ENCODE assay signal across 20 mouse cellular contexts in genomic region chrX:166216720-166217119, GRCm38 (mm10). TPM values are rescaled to one million over a fixed set of nuclear protein-coding genes. Genes with fewer than 3 reads are reported as not detected.
DNase-seq lines count a peak whose midpoint lies in the region; ATAC-seq and TF ChIP-seq lines count a peak whose summit lies in the region.
"Had no signal": no experiment of that assay in that cellular context is flagged by ENCODE, and none has a peak within 500 bp of the region (broad histone marks: within the 10 kb centered on the region; RNA-seq: fewer than 3 reads in every experiment).

No protein-coding gene starts in this region.

- TF ChIP-seq EP300 in MEL (IDR thresholded peaks at IDR 0.05; ENCODE audit: low read depth in 1 of 2, low read length in 2 of 2), result no peak

- H3K36me3 ChIP-seq in forebrain, postnatal 0 days (ENCODE audit: insufficient read depth), result no peaks in the 10 kb centered on the region
- no peaks in the 10 kb centered on the region for H3K36me3 ChIP-seq in forebrain, embryonic 11.5 days (ENCODE audit: control insufficient read depth, insufficient read depth, low read length)
- no peaks in the 10 kb centered on the region for H3K36me3 ChIP-seq in MEL (ENCODE audit: control insufficient read depth in 1 of 2, insufficient read depth in 2 of 2, low read length in 2 of 2)
- H3K36me3 ChIP-seq: forebrain, embryonic 10.5 days; hindbrain, embryonic 12.5 days; limb, embryonic 15.5 days had no signal

- no peak for TF ChIP-seq RAD21 in MEL (IDR thresholded peaks at IDR 0.05; ENCODE audit: low read depth, low read length)

- peak; percentile 27; the same call in 1 of the 2 replicates for ATAC-seq in forebrain, postnatal 0 days
- ATAC-seq in forebrain, embryonic 11.5 days (replicated peaks; ENCODE audit: low FRiP score), result no peak
- no peak for ATAC-seq in inflammation-experienced regulatory T-cells, adult 6 months

- H3K9ac ChIP-seq in forebrain, postnatal 0 days, result no peak overlapping the region
- H3K9ac ChIP-seq in forebrain, embryonic 11.5 days (ENCODE audit: low read length), result no peak overlapping the region
- no peak overlapping the region for H3K9ac ChIP-seq in MEL (ENCODE audit: control insufficient read depth, low read depth, low read length, poor library complexity, severe bottlenecking)
- H3K9ac ChIP-seq: hindbrain, embryonic 12.5 days; limb, embryonic 15.5 days had no signal

- no peaks in the 10 kb centered on the region for H3K27me3 ChIP-seq in forebrain, postnatal 0 days (ENCODE audit: insufficient read depth, low read length)
- H3K27me3 ChIP-seq in forebrain, embryonic 11.5 days (ENCODE audit: control insufficient read depth, insufficient read depth, low read length), result peaks cover 2% of the 10 kb centered on the region; the same call in 1 of the 2 replicates
- H3K27me3 ChIP-seq in MEL (ENCODE audit: control insufficient read depth in 1 of 2, insufficient read depth in 2 of 2, low read length in 2 of 2), result no peaks in the 10 kb centered on the region

- WGBS in forebrain, postnatal 0 days, result 80% methylated on average over 8 of the region's 8 CpGs
- 85% methylated on average over 8 of the region's 8 CpGs for WGBS in forebrain, embryonic 11.5 days

- no peak overlapping the region for H3K27ac ChIP-seq in forebrain, postnatal 0 days (ENCODE audit: low read depth, low read length)
- no peak overlapping the region for H3K27ac ChIP-seq in forebrain, embryonic 11.5 days (ENCODE audit: low read depth, low read length)
- no peak overlapping the region for H3K27ac ChIP-seq in MEL (ENCODE audit: control insufficient read depth, low read depth, low read length)
- H3K27ac ChIP-seq: forebrain, embryonic 10.5 days; hindbrain, embryonic 12.5 days; limb, embryonic 15.5 days had no signal

- TF ChIP-seq CTCF in forebrain, postnatal 0 days (IDR thresholded peaks at IDR 0.05; ENCODE audit: low read depth), result no peak
- TF ChIP-seq CTCF in MEL (IDR thresholded peaks at IDR 0.05 in 2 of 3, conservative IDR thresholded peaks at IDR 0.05 in 1 of 3; ENCODE audit: control insufficient read depth in 1 of 3, insufficient read depth in 1 of 3, low read depth in 2 of 3, low read length in 3 of 3, poor library complexity in 1 of 3, severe bottlenecking in 1 of 3), result no peak

- no peak overlapping the region for H3K4me3 ChIP-seq in forebrain, postnatal 0 days (ENCODE audit: low read depth, low read length)
- no peak overlapping the region for H3K4me3 ChIP-seq in forebrain, embryonic 11.5 days (ENCODE audit: low read depth, low read length)
- no peak overlapping the region for H3K4me3 ChIP-seq in MEL (ENCODE audit: control insufficient read depth in 1 of 2, insufficient read depth in 1 of 2, low read depth in 2 of 2, low read length in 2 of 2)
- H3K4me3 ChIP-seq: forebrain, embryonic 10.5 days; hindbrain, embryonic 12.5 days; limb, embryonic 15.5 days had no signal

- H3K9me3 ChIP-seq in forebrain, postnatal 0 days (ENCODE audit: low read length), result no peaks in the 10 kb centered on the region
- H3K9me3 ChIP-seq in forebrain, embryonic 11.5 days (ENCODE audit: control insufficient read depth, low read length), result no peaks in the 10 kb centered on the region
- H3K9me3 ChIP-seq in MEL (replicated peaks; ENCODE audit: insufficient read depth, low read length), result no peaks in the 10 kb centered on the region
- H3K9me3 ChIP-seq: forebrain, embryonic 10.5 days; hindbrain, embryonic 12.5 days; limb, embryonic 15.5 days had no signal

- DNase-seq in forebrain, postnatal 0 days, result no peak
- DNase-seq in forebrain, embryonic 11.5 days (ENCODE audit: low spot score), result no peak
- peak; percentile 10 for DNase-seq in MEL (ENCODE audit: low read depth, low spot score)
- DNase-seq in left cerebral cortex, postnatal 10 days (ENCODE audit: extremely low spot score in 1 of 2, low spot score in 2 of 2), result peak; percentile 36 to 41
- peak; percentile 64 to 84 for DNase-seq in right cerebral cortex, postnatal 10 days (ENCODE audit: low spot score in 2 of 2)
- no peak for DNase-seq in gastrocnemius, adult 18-20 months (ENCODE audit: low spot score)
- no peak for DNase-seq in urinary bladder, adult 18-20 months (ENCODE audit: low spot score in 2 of 2)
- DNase-seq: adrenal gland, postnatal 25 days; cerebellum, adult 18-20 months; cerebellum, postnatal 25 days; heart, postnatal 10 days; kidney, adult 8-10 months; kidney, postnatal 36 days; lung, postnatal 10 days; thymus, postnatal 36 days had no signal

- no peak overlapping the region for H3K4me2 ChIP-seq in forebrain, postnatal 0 days (ENCODE audit: low read depth)
- H3K4me2 ChIP-seq in forebrain, embryonic 11.5 days (ENCODE audit: low read depth, low read length, severe bottlenecking), result no peak overlapping the region
- H3K4me2 ChIP-seq: heart, embryonic 11.5 days; hindbrain, embryonic 12.5 days; limb, embryonic 15.5 days had no signal

- intact Hi-C loops in left cerebral cortex, postnatal 10 days (cut with DNase I), result no loop called here

- H3K79me2 ChIP-seq in MEL (ENCODE audit: control insufficient read depth, insufficient read depth, low read length, poor library complexity), result no peaks in the 10 kb centered on the region

- no peak for TF ChIP-seq POLR2A in MEL (IDR thresholded peaks at IDR 0.05; ENCODE audit: control insufficient read depth in 1 of 2, insufficient read depth in 1 of 2, low read depth in 1 of 2, low read length in 2 of 2, poor library complexity in 1 of 2)

- no peaks in the 10 kb centered on the region for H3K4me1 ChIP-seq in forebrain, postnatal 0 days (ENCODE audit: insufficient read depth)
- no peaks in the 10 kb centered on the region for H3K4me1 ChIP-seq in forebrain, embryonic 11.5 days (replicated peaks; ENCODE audit: control insufficient read depth, insufficient read depth, low read length)
- no peaks in the 10 kb centered on the region; a peak in 1 of 4 replicates for H3K4me1 ChIP-seq in MEL (ENCODE audit: control insufficient read depth in 1 of 2, insufficient read depth in 2 of 2, low read length in 2 of 2)
- H3K4me1 ChIP-seq: forebrain, embryonic 10.5 days; hindbrain, embryonic 12.5 days; limb, embryonic 15.5 days had no signal

TF ChIP-seq in MEL, 35 proteins besides CTCF, POLR2A, EP300 and RAD21:
- TF ChIP-seq E2F4 (IDR thresholded peaks at IDR 0.05; ENCODE audit: borderline replicate concordance, low read depth, low read length) (no peak), MAX (IDR thresholded peaks at IDR 0.05; ENCODE audit: low read length) (peak; percentile 55; the same call in 1 of the 2 replicates), MAFK (IDR thresholded peaks at IDR 0.05; ENCODE audit: borderline replicate concordance, low read depth, low read length) (no peak), HCFC1 (IDR thresholded peaks at IDR 0.05; ENCODE audit: low read depth, low read length) (no peak)

RNA-seq across cellular contexts. Expression of gene Gpm6b, which starts 22.0 kb away (rescaled TPM):
- 431 and 491 TPM in 2 replicates for total RNA-seq in forebrain, postnatal 0 days (2014; rRNA removed)
- polyA plus RNA-seq in forebrain, postnatal 0 days (2015; fragmentation: Nextera tagmentation; extraction: Ambion mirVana), result 290 and 385 TPM in 2 replicates
- 97.7 and 104 TPM in 2 replicates for polyA plus RNA-seq in forebrain, embryonic 11.5 days (2014; fragmentation: Nextera tagmentation; extraction: Ambion mirVana)
- total RNA-seq in MEL (2012; rRNA removed), result 2.9 and 4.9 TPM in 2 replicates
- 10 to 100 TPM in 1 of 2 experiments, not detected in 1; 13.2 TPM for polyA plus RNA-seq in MEL (2012; ENCODE audit: insufficient read depth in 1 of 2, insufficient read length in 2 of 2, low read depth in 1 of 2, low replicate concordance in 2 of 2, missing spikeins in 1 of 2)
- 100 to 1,000 TPM; 752 to 763 TPM for total RNA-seq in left cerebral cortex, postnatal 10 days (2021)
- total RNA-seq in gastrocnemius, adult 18-20 months (2021), result 1 to 10 TPM; 3.5 to 4.2 TPM
- 10 to 100 TPM; 25.8 to 61.6 (median 50.7) TPM for polyA plus RNA-seq in inflammation-experienced regulatory T-cells, adult 6 months (2017; shearing (Covaris generic))

RNA-seq across cellular contexts. Expression of gene Gemin8, which starts 46.5 kb away (rescaled TPM):
- 6.8 and 7.4 TPM in 2 replicates for total RNA-seq in forebrain, postnatal 0 days (2014; rRNA removed)
- 8.0 and 8.5 TPM in 2 replicates for polyA plus RNA-seq in forebrain, postnatal 0 days (2015; fragmentation: Nextera tagmentation; extraction: Ambion mirVana)
- 18.9 and 20.7 TPM in 2 replicates for polyA plus RNA-seq in forebrain, embryonic 11.5 days (2014; fragmentation: Nextera tagmentation; extraction: Ambion mirVana)
- total RNA-seq in MEL (2012; rRNA removed), result 13.2 and 15.1 TPM in 2 replicates
- 10 to 100 TPM in 1 of 2 experiments, not detected in 1; 35.8 TPM for polyA plus RNA-seq in MEL (2012; ENCODE audit: insufficient read depth in 1 of 2, insufficient read length in 2 of 2, low read depth in 1 of 2, low replicate concordance in 2 of 2, missing spikeins in 1 of 2)
- total RNA-seq in left cerebral cortex, postnatal 10 days (2021), result 10 to 100 TPM; 10.1 to 10.8 TPM
- total RNA-seq in gastrocnemius, adult 18-20 months (2021), result 1 to 10 TPM in 1 of 2 experiments, under 1 TPM in 1; 0.97 to 1.3 TPM
- polyA plus RNA-seq in inflammation-experienced regulatory T-cells, adult 6 months (2017; shearing (Covaris generic)), result 10 to 100 TPM; 15.7 to 40.9 (median 25.3) TPM

Comparison
In these comparisons a context has a peak if more than half of its experiments do, and no peak if none do; other contexts are left out.
1. DNase-seq: peak in MEL (single experiment), left cerebral cortex, postnatal 10 days (2 of 2) and right cerebral cortex, postnatal 10 days (2 of 2); none in forebrain, postnatal 0 days (single experiment), forebrain, embryonic 11.5 days (single experiment), gastrocnemius, adult 18-20 months (single experiment) and urinary bladder, adult 18-20 months (0 of 2).
2. RNA of gene Gpm6b, which starts 22.0 kb away (total RNA-seq): 752 to 763 TPM in left cerebral cortex, postnatal 10 days and 431 to 491 TPM in forebrain, postnatal 0 days; 2.9 to 4.9 TPM in MEL and 3.5 to 4.2 TPM in gastrocnemius, adult 18-20 months; every median in the first group is over 10 times any median in the second.